Mouse (Mus musculus) neural tube, embryonic 14.5 days (tissue): ENCODE data around the gene Plch2. TPM values are rescaled to one million over a fixed set of nuclear protein-coding genes. Genes with fewer than 3 reads are reported as not detected.
A peak's percentile ranks its signal among the peaks of the same experiment; 100 is the strongest.

Experiments used
- ATAC-seq: fragments of 200-750 bp; cut with Nextera tagmentation; 2 replicates; pipeline ENCODE4 v1.8.0; 2017; ENCODE audit warnings: low read depth, mild to moderate bottlenecking, moderate TSS enrichment, moderate library complexity
- H3K27ac ChIP-seq: fragments of 300-500 bp; sonication (generic); 2 replicates; pipeline ENCODE4 v1.5.1; 2014; ENCODE audit warnings: low read depth, mild to moderate bottlenecking, control low read depth, low read length, moderate library complexity, mixed read lengths
- H3K27me3 ChIP-seq: fragments of 300-500 bp; sonication (generic); 2 replicates; pipeline ENCODE4 v1.6.1; 2014; ENCODE audit warnings: low read length; ENCODE audit not compliant: control insufficient read depth, insufficient read depth
- H3K36me3 ChIP-seq: fragments of 300-500 bp; sonication (generic); 2 replicates; pipeline ENCODE4 v1.6.1; 2014; ENCODE audit warnings: low read length, mixed read lengths; ENCODE audit not compliant: control insufficient read depth, insufficient read depth
- H3K4me1 ChIP-seq: fragments of 300-500 bp; sonication (generic); 2 replicates; pipeline ENCODE4 v1.6.1; 2014; ENCODE audit warnings: low read length; ENCODE audit not compliant: control insufficient read depth, insufficient read depth
- H3K4me2 ChIP-seq: fragments of 300-500 bp; sonication (generic); 2 replicates; pipeline ENCODE4 v1.6.1; 2014; ENCODE audit warnings: mild to moderate bottlenecking, low read depth, low read length, control low read depth
- H3K4me3 ChIP-seq: fragments of 300-500 bp; sonication (generic); 2 replicates; pipeline ENCODE4 v1.5.1; 2014; ENCODE audit warnings: low read depth, low read length, control low read depth, mixed read lengths
- H3K9ac ChIP-seq: fragments of 300-500 bp; sonication (generic); replicated peaks from 2 replicates; pipeline ENCODE4 v1.6.1; 2014; ENCODE audit warnings: low read depth, mild to moderate bottlenecking, control low read depth, low read length, mixed read lengths
- H3K9me3 ChIP-seq: fragments of 300-500 bp; sonication (generic); 2 replicates; pipeline ENCODE4 v1.6.1; 2016; ENCODE audit warnings: low read length; ENCODE audit not compliant: control insufficient read depth
- WGBS: fragments of 180-500 bp; shearing (Covaris S2); extraction: QIAGEN DNeasy Blood & Tissue Kit; methylation state at CpG from one replicate; pipeline ENCODE4 v1.1.7; 2014; 5-methylcytosine and 5-hydroxymethylcytosine counted together
- polyA plus RNA-seq: library from polyadenylated mRNA; unstranded; fragments of >200 nt; fragmentation: Nextera tagmentation; extraction: Ambion mirVana; gene quantifications from 2 replicates; pipeline ENCODE4 v1.2.1, GENCODE M21; 2014

Gene Plch2
- polyA plus RNA-seq, 1 experiment from 2014 or later, result 16.0 TPM

DNA sequence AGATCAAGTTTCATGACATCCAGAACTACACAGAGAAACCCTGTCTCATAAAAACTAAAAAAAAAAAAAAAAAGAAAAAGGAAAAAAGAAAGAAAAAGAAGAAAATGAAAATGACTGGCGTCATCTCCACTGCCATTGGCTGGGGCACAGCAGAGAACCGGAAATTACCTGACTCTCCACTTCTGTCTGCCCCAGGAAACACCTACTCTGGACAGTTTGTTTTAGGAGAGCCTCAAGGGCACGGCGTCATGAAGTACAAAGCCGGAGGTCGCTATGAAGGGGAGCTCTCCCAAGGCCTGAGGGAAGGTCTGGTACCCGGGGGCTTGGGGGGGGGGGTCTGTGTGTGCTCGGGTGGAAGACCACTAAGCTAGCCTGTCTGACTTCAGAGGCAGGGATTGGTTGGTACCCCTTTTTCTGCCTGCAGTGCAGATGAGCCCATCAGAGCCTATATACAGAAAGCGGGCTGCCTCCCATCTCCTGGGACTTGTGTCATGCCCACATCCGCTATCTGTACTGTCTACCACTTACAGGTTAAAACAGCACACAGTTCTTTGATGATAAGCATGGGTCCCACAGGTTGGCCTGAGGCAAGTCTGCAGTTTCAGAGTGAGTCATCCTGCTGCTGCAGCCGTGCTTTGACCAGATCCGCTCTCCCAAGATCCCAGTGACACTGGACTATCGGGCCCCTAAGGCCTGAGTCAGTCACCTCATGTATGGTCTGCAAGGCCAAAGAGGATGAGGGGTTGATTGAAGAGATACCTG, 34.3 kb upstream of the Plch2 start:
- H3K9ac ChIP-seq, result no peak overlapping the region
- no peaks in the 10 kb centered on the region for H3K9me3 ChIP-seq
- 94% methylated on average over 13 of the region's 13 CpGs for WGBS

DNA sequence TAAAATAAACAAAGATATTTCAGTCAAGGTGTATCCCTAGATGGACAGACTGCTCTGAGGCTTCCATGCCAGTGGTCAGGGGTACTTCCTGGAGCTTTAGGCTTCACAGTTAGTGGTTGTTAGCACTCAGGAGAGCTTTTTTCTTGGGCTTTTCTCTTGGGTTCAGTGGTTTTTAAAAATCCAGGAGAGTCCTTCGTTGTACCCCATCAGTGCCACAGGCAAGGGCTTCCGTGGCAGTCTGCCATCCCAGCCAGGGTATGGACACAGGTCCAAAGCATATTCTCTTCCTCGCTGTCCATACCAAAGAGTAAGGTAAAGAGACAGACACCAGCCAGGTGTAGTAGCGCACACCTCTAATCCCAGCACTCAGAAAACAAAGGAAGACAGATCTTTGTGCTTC, 33.6 kb upstream of the Plch2 start:
- Histone ChIP-seq H3K36me3 (no peaks in the 10 kb centered on the region; the same call in 1 of the 2 replicates), H3K9me3 (no peaks in the 10 kb centered on the region), H3K4me2 (no peak overlapping the region), H3K27me3 (no peaks in the 10 kb centered on the region; the same call in 1 of the 2 replicates), H3K9ac (no peak overlapping the region), H3K27ac (no peak overlapping the region), H3K4me1 (peaks cover 11% of the 10 kb centered on the region), H3K4me3 (no peak overlapping the region)
- ATAC-seq, result no peak
- WGBS, result 94% methylated on average over 4 of the region's 4 CpGs

More for the DNA sequence above, 34.3 kb upstream of the Plch2 start:
- Histone ChIP-seq H3K4me3 (no peak overlapping the region), H3K36me3 (no peaks in the 10 kb centered on the region; the same call in 1 of the 2 replicates), H3K4me2 (no peak overlapping the region), H3K4me1 (peaks cover 8% of the 10 kb centered on the region), H3K27me3 (no peaks in the 10 kb centered on the region; the same call in 1 of the 2 replicates), H3K27ac (no peak overlapping the region)
- no peak for ATAC-seq

DNA sequence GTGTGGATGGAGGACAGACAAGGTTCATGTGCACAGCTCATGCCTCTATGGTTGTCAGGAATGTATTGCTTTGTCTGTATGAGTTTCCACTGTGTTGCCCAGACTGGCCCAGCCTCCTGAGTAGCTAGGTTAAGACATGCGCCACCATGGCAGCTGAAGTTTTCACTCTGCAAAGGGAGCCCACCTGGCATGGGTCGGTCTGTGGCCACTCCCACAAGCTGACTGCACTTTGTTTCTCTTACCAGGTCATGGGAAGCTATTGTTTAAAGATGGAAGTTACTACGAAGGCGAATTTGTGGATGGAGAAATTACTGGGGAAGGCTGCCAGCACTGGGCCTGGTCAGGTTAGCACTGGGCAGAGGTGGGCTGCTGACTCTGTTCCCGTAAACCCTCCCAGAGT, 32.7 kb upstream of the Plch2 start:
- Histone ChIP-seq H3K9ac (no peak overlapping the region), H3K9me3 (no peaks in the 10 kb centered on the region), H3K27me3 (no peaks in the 10 kb centered on the region; the same call in 1 of the 2 replicates), H3K27ac (no peak overlapping the region), H3K4me1 (peaks cover 16% of the 10 kb centered on the region), H3K36me3 (no peaks in the 10 kb centered on the region; the same call in 1 of the 2 replicates), H3K4me2 (no peak overlapping the region), H3K4me3 (no peak overlapping the region)
- 92% methylated on average over 5 of the region's 5 CpGs for WGBS
- no peak for ATAC-seq

DNA sequence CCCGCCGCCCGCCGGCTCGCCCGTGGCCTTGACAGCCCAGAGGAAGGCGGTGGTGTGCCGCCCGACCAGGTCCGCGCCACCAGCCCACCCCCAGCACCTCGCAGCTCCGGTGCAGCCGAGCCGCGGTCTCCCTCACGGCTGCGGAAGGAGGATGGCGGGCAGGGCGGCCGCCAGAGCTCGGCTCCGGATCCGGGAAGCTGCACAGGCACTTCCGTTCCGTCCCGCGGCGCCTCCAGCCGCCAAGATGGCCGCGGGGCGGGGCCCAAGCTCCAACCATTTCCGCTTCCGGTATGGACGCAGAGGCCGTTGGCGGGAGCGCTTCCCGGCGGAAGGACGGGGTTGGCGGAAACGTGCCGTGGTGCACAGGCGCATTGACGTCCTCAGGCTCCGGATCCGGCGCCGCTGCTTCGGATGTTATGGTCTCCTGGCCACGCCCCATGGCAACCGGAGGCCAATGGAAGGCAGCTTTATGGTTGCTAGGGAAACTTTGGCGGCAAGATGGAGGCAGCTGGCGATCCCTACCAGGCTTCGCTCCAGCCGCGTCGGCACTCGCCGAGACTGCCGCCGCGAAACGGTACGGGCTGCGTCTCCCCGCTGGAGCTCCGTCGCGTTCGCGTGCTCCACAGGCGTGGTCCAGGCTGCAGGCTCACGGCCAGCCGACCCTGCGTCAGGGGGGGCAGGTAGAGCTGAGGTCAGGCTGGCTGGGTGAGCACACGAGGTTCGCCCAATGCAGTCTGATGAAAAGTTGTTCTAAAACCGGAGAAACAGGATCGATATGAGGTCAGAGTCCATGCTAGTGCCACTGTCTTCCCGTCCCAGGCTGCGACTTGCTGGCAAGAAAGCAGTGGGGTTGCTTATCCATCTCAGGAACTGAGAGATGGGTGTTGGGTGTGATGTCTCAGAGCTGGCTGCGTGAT, 29.8 kb upstream of the Plch2 start, which contains the start of the genes Rer1 and Morn1:
Rer1 (minus strand) TSS at position 275 of the 917 bp plus-strand sequence.
Morn1 (plus strand) TSS at position 470 of the 917 bp plus-strand sequence.
- Histone ChIP-seq H3K36me3 (no peaks in the 10 kb centered on the region; the same call in 1 of the 2 replicates), H3K9me3 (no peaks in the 10 kb centered on the region), H3K4me3 (peak within 1 kb of the TSS; percentile 78), H3K4me1 (peaks cover 16% of the 10 kb centered on the region), H3K27me3 (no peaks in the 10 kb centered on the region; the same call in 1 of the 2 replicates), H3K27ac (peak within 1 kb of the TSS; percentile 79), H3K9ac (peak within 1 kb of the TSS; percentile 80), H3K4me2 (peak within 1 kb of the TSS; percentile 83)
- under 1% methylated on average over 74 of the region's 85 CpGs for WGBS
- ATAC-seq, result peak; percentile 97

DNA sequence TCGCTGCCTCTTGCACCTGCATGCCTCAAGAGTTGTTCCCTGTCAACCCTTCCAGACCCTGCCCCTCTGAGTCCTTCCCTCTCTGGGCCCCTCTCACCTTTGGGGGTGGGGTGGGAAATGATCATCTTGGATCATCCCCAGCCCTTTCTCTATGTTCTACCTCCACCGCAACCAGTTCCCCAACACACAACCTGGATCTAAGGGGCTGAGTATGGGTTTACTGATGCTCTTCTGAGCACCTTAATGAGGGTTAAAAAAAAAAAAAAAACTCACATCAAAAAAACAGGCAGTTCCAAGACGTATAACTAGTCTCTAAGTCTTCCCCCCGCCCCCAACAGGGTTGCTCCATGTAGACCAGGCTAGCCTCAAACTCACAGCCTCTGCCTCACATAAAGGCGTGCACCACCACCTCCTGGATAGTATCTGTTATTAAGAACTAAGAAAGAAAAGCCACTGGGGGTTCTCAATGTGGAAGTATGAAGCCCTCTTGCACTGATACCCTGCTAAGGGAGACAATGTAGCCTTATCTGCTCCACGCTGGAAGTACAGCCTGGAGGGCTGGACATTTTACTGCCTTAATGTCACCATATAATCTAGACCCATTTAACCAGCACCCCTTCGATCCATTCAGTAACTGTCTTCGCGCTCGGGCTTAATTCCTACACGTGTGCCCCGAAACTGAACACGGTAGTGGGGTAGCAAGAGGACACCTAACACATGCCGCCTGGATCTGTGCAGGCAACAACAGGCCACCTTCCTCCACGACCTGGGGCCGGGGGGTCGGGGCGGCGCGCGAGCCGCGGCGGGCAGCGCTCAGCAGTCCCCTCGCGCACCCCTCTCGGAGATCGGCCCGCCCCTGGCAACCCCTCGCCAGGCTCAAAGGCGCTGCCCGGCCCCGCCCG, 28.9 kb upstream of the Plch2 start:
- Histone ChIP-seq H3K36me3 (peaks cover 5% of the 10 kb centered on the region), H3K27me3 (no peaks in the 10 kb centered on the region; the same call in 1 of the 2 replicates), H3K9ac (peak overlapping the region; percentile 80), H3K9me3 (no peaks in the 10 kb centered on the region), H3K4me2 (peak overlapping the region; percentile 66), H3K27ac (peak overlapping the region; percentile 79), H3K4me3 (peak overlapping the region; percentile 78), H3K4me1 (peaks cover 16% of the 10 kb centered on the region)
- 6% methylated on average over 35 of the region's 35 CpGs for WGBS
- 0 out of 2 replicates have a peak, but pooled peaks have one; percentile 0 for ATAC-seq

DNA sequence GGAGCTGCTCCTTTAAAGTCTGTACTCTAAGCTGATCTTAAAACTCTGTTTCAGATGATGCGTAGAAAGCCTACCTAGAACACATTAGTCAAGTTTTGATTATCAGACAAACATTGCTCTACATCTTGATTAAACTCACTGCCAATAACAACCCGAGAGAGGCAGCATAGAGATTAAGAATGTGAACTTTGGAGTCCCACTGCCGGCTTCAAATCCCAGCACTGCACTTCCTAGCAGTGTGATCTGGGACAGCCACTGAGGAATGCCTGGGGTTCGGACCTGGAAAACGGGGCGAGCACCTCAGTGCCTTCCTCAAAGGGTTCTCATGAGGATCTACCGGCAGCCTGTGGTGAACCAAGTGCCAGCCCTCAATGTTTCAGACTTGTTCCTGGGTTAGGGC, 27.8 kb upstream of the Plch2 start:
- Histone ChIP-seq H3K4me1 (peaks cover 16% of the 10 kb centered on the region), H3K27ac (no peak overlapping the region), H3K4me3 (no peak overlapping the region), H3K36me3 (peaks cover 17% of the 10 kb centered on the region), H3K9me3 (no peaks in the 10 kb centered on the region), H3K9ac (no peak overlapping the region), H3K4me2 (peak overlapping the region; percentile 66; the same call in 1 of the 2 replicates), H3K27me3 (no peaks in the 10 kb centered on the region; the same call in 1 of the 2 replicates)
- 95% methylated on average over 7 of the region's 7 CpGs for WGBS
- ATAC-seq, result no peak

DNA sequence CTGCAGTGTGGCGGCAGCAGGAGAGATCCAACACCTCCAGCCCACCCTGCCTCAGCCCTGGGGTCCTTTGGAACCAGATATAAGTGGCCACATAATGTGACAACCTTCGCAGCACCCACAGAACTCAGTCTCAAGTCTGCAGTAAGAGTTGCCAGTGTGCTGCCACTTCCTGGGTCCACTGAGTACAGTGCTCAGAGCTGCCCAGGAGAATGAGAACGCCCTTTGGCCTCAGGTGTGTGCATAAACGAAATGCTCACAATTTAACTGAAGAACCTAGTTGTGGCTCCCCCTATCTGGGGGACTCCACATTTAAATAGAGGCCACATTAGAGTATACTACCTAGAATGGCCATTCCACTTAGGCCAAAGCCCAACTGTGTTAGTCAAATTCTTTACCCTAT, 27.0 kb upstream of the Plch2 start:
- no peak for ATAC-seq
- 92% methylated on average over 4 of the region's 4 CpGs for WGBS
- Histone ChIP-seq H3K9me3 (no peaks in the 10 kb centered on the region), H3K9ac (no peak overlapping the region), H3K4me3 (no peak overlapping the region), H3K4me2 (no peak overlapping the region), H3K27me3 (no peaks in the 10 kb centered on the region; the same call in 1 of the 2 replicates), H3K4me1 (peaks cover 16% of the 10 kb centered on the region), H3K27ac (no peak overlapping the region), H3K36me3 (peaks cover 20% of the 10 kb centered on the region)

DNA sequence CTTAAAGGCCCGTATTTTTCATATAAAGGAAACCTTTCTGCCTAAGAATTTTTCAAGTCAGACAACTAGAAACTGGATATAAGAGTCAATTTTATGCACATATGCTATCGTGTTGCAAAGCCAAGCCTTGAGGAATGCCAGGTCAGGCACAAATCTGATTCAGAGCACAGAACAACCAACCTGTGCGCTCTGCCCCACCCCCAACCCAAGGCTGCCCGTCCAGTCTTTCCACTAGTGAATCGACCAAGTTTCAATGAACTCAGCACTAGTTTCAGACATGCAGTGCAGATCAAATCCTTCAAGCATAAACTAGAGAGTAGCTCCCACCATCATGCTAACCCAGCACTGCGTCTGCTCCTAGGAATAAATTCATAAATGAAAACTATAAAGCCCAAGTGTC, 23.1 kb upstream of the Plch2 start:
- Histone ChIP-seq H3K4me2 (no peak overlapping the region), H3K27ac (no peak overlapping the region), H3K4me3 (no peak overlapping the region), H3K4me1 (peaks cover under 1% of the 10 kb centered on the region; the same call in 1 of the 2 replicates), H3K27me3 (no peaks in the 10 kb centered on the region), H3K36me3 (peaks cover 48% of the 10 kb centered on the region), H3K9me3 (no peaks in the 10 kb centered on the region), H3K9ac (no peak overlapping the region)
- ATAC-seq, result no peak
- 94% methylated on average over 6 of the region's 6 CpGs for WGBS
